Mouse (Mus musculus): ENCODE results near the gene Tff3. TPM values are rescaled to one million over a fixed set of nuclear protein-coding genes. Genes with fewer than 3 reads are reported as not detected.

Tff3 gene
- total RNA-seq, 2 experiments from 2014 or later = not detected

GRCm38 (mm10) chr17:31125548-31126266, 3.7 kb downstream of the Tff3 start:
- ATAC-seq (replicated peaks; ENCODE audit: poor library complexity, severe bottlenecking) = no peak

- ATAC-seq (replicated peaks; ENCODE audit: poor library complexity, severe bottlenecking) = peak; percentile 44; the same call in 1 of the 2 replicates
These were observed 7.5 kb downstream of the Tff3 start for GRCm38 (mm10) chr17:31121975-31122374.

- peak; percentile 53 for ATAC-seq (replicated peaks; ENCODE audit: poor library complexity, severe bottlenecking)
These were observed 10.0 kb downstream of the Tff3 start for GRCm38 (mm10) chr17:31119429-31119828.

- no peak for ATAC-seq (replicated peaks; ENCODE audit: poor library complexity, severe bottlenecking)
These were observed 11.5 kb downstream of the Tff3 start for GRCm38 (mm10) chr17:31117946-31118345.

- ATAC-seq (replicated peaks; ENCODE audit: poor library complexity, severe bottlenecking) = no peak
These were observed 13.4 kb downstream of the Tff3 start for GRCm38 (mm10) chr17:31116063-31116462.

- no peak for ATAC-seq (replicated peaks; ENCODE audit: poor library complexity, severe bottlenecking)
These were observed 16.1 kb downstream of the Tff3 start for GRCm38 (mm10) chr17:31113191-31113856.

GRCm38 (mm10) chr17:31108388-31108787, 21.1 kb downstream of the Tff3 start:
- no peak for ATAC-seq (replicated peaks; ENCODE audit: poor library complexity, severe bottlenecking)

GRCm38 (mm10) chr17:31103823-31104222, 25.6 kb downstream of the Tff3 start:
- ATAC-seq (replicated peaks; ENCODE audit: poor library complexity, severe bottlenecking) = no peak

GRCm38 (mm10) chr17:31103007-31103570, 26.4 kb downstream of the Tff3 start:
- ATAC-seq (replicated peaks; ENCODE audit: poor library complexity, severe bottlenecking) = no peak

- no peak for ATAC-seq (replicated peaks; ENCODE audit: poor library complexity, severe bottlenecking)
These were observed 30.7 kb downstream of the Tff3 start for GRCm38 (mm10) chr17:31098788-31099187.

GRCm38 (mm10) chr17:31096893-31097292, 32.6 kb downstream of the Tff3 start:
- no peak for ATAC-seq (replicated peaks; ENCODE audit: poor library complexity, severe bottlenecking)

GRCm38 (mm10) chr17:31095570-31095969, 33.9 kb downstream of the Tff3 start:
- ATAC-seq (replicated peaks; ENCODE audit: poor library complexity, severe bottlenecking) = no peak

- ATAC-seq (replicated peaks; ENCODE audit: poor library complexity, severe bottlenecking) = no peak
These were observed 34.7 kb downstream of the Tff3 start for GRCm38 (mm10) chr17:31094781-31095180.

- ATAC-seq (replicated peaks; ENCODE audit: poor library complexity, severe bottlenecking) = no peak
These were observed 38.3 kb downstream of the Tff3 start for GRCm38 (mm10) chr17:31091023-31091735.

- ATAC-seq (replicated peaks; ENCODE audit: poor library complexity, severe bottlenecking) = no peak
These were observed 39.6 kb downstream of the Tff3 start for GRCm38 (mm10) chr17:31089848-31090247.

- ATAC-seq (replicated peaks; ENCODE audit: poor library complexity, severe bottlenecking) = peak; percentile 73
These were observed 40.7 kb downstream of the Tff3 start for GRCm38 (mm10) chr17:31088711-31089110.

- no peak for ATAC-seq (replicated peaks; ENCODE audit: poor library complexity, severe bottlenecking)
These were observed 43.2 kb downstream of the Tff3 start for GRCm38 (mm10) chr17:31086196-31086595.

- no peak for ATAC-seq (replicated peaks; ENCODE audit: poor library complexity, severe bottlenecking)
These were observed 43.9 kb downstream of the Tff3 start for GRCm38 (mm10) chr17:31085519-31085918.

GRCm38 (mm10) chr17:31082296-31083078, 47.0 kb downstream of the Tff3 start:
- ATAC-seq (replicated peaks; ENCODE audit: poor library complexity, severe bottlenecking) = no peak

Data from granulocyte monocyte progenitor cell, adult 5-6 weeks (primary cell).